Mouse (Mus musculus): ENCODE results near the gene Hdac7.

The Hdac7 gene

GRCm38 (mm10) chr15:97746278-97746677 is 98.0 kb downstream of the Hdac7 start:
- DNase-seq (ENCODE audit: low read depth, low spot score): no peak

- DNase-seq (ENCODE audit: low read depth, low spot score): no peak
Observed at GRCm38 (mm10) chr15:97745331-97745730, 99.0 kb downstream of the Hdac7 start.

- no peak for DNase-seq (ENCODE audit: low read depth, low spot score)
Observed at GRCm38 (mm10) chr15:97744930-97745329, 99.4 kb downstream of the Hdac7 start.

- DNase-seq (ENCODE audit: low read depth, low spot score): no peak
Observed at GRCm38 (mm10) chr15:97743961-97744525, 100.3 kb downstream of the Hdac7 start.

- no peak for DNase-seq (ENCODE audit: low read depth, low spot score)
Observed at GRCm38 (mm10) chr15:97743210-97743609, 101.1 kb downstream of the Hdac7 start.

Measured in WW6 (cell line).